Mouse (Mus musculus): Measurements from ENCODE around the gene Tcp11l2. TPM values are rescaled to one million over a fixed set of nuclear protein-coding genes. Genes with fewer than 3 reads are reported as not detected.

Gene Tcp11l2
- total and polyA plus RNA-seq, 3 experiments: 0.81 to 4.3 TPM; not detected in 1

DNA sequence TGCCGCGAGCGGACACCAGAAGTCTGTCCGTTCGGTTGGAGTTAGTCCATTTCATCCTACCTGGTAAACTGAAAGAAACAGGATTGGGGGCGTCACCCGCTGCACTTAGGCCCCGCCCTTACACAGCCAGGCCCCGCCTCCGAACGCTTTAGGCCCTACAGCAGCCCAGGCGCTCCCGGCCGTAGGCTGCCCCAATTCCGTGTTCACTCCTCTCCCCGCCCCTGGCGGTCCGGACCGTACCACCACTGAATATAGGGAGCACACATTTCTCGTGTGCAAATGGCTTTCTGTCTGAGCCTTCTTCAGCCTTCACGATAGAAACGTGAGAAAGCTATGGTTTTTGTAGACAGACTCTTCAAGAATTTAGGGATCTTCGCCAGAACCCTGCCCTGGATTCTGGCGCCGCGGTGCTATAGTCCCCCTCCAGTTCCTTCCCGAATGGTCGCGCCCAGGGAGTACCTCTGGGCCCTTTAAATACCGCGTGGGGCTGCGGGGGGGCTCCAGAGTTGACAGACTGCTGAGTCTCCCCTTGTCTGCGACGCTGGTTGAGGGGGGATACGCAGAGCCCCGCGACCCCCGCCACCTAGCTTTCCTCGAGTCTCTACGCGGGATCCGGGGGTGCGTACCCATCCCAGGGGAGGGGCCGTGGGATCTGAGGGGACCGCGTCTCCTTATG lies at the start of gene Tcp11l2 (continued):
- TF ChIP-seq EP300 (IDR thresholded peaks at IDR 0.05; ENCODE audit: low read depth in 1 of 2, low read length in 2 of 2) (no peak), ZMIZ1 (IDR thresholded peaks at IDR 0.05; ENCODE audit: low read depth, low read length) (no peak), RAD21 (IDR thresholded peaks at IDR 0.05; ENCODE audit: low read depth, low read length) (no peak)

DNA sequence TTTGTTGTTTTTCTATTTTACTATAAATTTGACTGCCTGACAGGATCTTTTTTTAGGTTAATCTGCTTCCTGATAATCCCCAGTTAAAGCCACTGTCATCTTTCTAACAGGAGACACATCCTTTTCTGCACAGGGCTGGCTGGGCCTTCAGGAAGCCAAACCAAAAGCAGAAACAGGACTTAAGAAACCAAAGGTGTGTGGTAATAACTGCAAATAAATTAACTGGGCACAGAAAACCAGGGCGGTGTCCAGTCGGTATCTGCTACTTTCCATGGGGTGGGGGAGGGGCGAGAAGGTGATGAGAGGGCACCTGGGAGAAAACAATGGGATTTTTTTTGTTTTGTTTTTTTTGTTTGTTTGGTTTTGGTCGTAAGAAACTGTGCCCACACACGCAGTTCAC lies 49.4 kb upstream of the Tcp11l2 start:
- TF ChIP-seq GABPA (IDR thresholded peaks at IDR 0.05; ENCODE audit: low read depth, low read length) (no peak), ELF1 (IDR thresholded peaks at IDR 0.05; ENCODE audit: low read depth, low read length) (no peak), MAFK (IDR thresholded peaks at IDR 0.05; ENCODE audit: borderline replicate concordance, low read depth, low read length) (no peak), MAZ (IDR thresholded peaks at IDR 0.05; ENCODE audit: low read depth, low read length) (no peak), GATA1 (IDR thresholded peaks at IDR 0.05; ENCODE audit: low read depth, low read length) (no peak), POLR2AphosphoS2 (IDR thresholded peaks at IDR 0.05; ENCODE audit: low read length) (no peak), MYC (IDR thresholded peaks at IDR 0.05; ENCODE audit: low read depth, low read length) (no peak), ZC3H11A (IDR thresholded peaks at IDR 0.05; ENCODE audit: low read depth, low read length) (no peak), NRF1 (IDR thresholded peaks at IDR 0.05; ENCODE audit: insufficient read depth, low read depth, low read length, poor library complexity, severe bottlenecking) (no peak), E2F4 (IDR thresholded peaks at IDR 0.05; ENCODE audit: borderline replicate concordance, low read depth, low read length) (no peak), USF2 (IDR thresholded peaks at IDR 0.05; ENCODE audit: borderline replicate concordance in 1 of 2, insufficient read depth in 1 of 2, low read depth in 1 of 2, low read length in 2 of 2) (no peak)
- H3K4me3 ChIP-seq (ENCODE audit: control insufficient read depth in 1 of 2, insufficient read depth in 1 of 2, low read depth in 2 of 2, low read length in 2 of 2): no peak overlapping the region
- no peaks in the 10 kb centered on the region for H3K79me2 ChIP-seq (ENCODE audit: control insufficient read depth, insufficient read depth, low read length, poor library complexity)
- H3K27me3 ChIP-seq (ENCODE audit: control insufficient read depth in 1 of 2, insufficient read depth in 2 of 2, low read length in 2 of 2): no peaks in the 10 kb centered on the region
- no peak for DNase-seq (ENCODE audit: low read depth, low spot score)
- no peak overlapping the region for H3K27ac ChIP-seq (ENCODE audit: control insufficient read depth, low read depth, low read length)
- no peaks in the 10 kb centered on the region for H3K36me3 ChIP-seq (ENCODE audit: control insufficient read depth in 1 of 2, insufficient read depth in 2 of 2, low read length in 2 of 2)
- no peaks in the 10 kb centered on the region for H3K9me3 ChIP-seq (replicated peaks; ENCODE audit: insufficient read depth, low read length)
- H3K9ac ChIP-seq (ENCODE audit: control insufficient read depth, low read depth, low read length, poor library complexity, severe bottlenecking): no peak overlapping the region
- no peaks in the 10 kb centered on the region for H3K4me1 ChIP-seq (ENCODE audit: control insufficient read depth in 1 of 2, insufficient read depth in 2 of 2, low read length in 2 of 2)

DNA sequence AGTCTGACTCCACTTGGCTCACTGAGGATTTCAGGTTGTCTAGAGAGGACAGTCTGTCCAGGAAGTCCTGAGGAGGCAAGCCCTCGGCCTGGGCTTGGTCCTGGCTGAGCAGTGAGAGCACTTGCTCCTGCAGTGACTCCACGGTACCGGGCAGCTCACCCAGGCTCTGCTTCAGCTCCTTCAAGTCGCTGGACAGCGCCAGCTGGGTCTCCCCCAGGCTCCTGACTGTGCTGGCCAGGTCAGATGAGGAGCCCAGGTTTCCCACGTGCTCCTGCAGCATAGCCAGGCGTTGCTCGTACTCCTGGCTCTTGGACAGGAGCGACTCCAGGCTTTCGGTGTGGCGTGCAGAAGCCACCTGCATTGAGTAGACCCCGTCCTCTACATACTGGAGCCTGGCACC lies 48.8 kb upstream of the Tcp11l2 start:
- no peaks in the 10 kb centered on the region for H3K27me3 ChIP-seq (ENCODE audit: control insufficient read depth in 1 of 2, insufficient read depth in 2 of 2, low read length in 2 of 2)

More for the DNA sequence above, 48.8 kb upstream of the Tcp11l2 start:
- TF ChIP-seq KAT2A (conservative IDR thresholded peaks at IDR 0.05; ENCODE audit: low read depth, low read length): no peak
- TF ChIP-seq CHD1 (IDR thresholded peaks at IDR 0.05; ENCODE audit: low read depth, low read length): no peak
- TF ChIP-seq MAFK (IDR thresholded peaks at IDR 0.05; ENCODE audit: borderline replicate concordance, low read depth, low read length): no peak
- no peak for TF ChIP-seq ZMIZ1 (IDR thresholded peaks at IDR 0.05; ENCODE audit: low read depth, low read length)
- TF ChIP-seq HCFC1 (IDR thresholded peaks at IDR 0.05; ENCODE audit: low read depth, low read length): no peak
- no peak for TF ChIP-seq USF1 (IDR thresholded peaks at IDR 0.05; ENCODE audit: low read depth, low read length)
- no peak for TF ChIP-seq SMC3 (IDR thresholded peaks at IDR 0.05; ENCODE audit: low read depth, low read length)
- TF ChIP-seq MAX (IDR thresholded peaks at IDR 0.05; ENCODE audit: low read length): no peak
- no peak for TF ChIP-seq UBTF (IDR thresholded peaks at IDR 0.05; ENCODE audit: borderline replicate concordance, insufficient read depth, low read depth, low read length)
- no peak for TF ChIP-seq E2F4 (IDR thresholded peaks at IDR 0.05; ENCODE audit: borderline replicate concordance, low read depth, low read length)
- no peak for TF ChIP-seq MAZ (IDR thresholded peaks at IDR 0.05; ENCODE audit: low read depth, low read length)
- TF ChIP-seq NELFE (IDR thresholded peaks at IDR 0.05; ENCODE audit: low read depth, low read length): no peak
- no peak for TF ChIP-seq MEF2A (IDR thresholded peaks at IDR 0.05; ENCODE audit: extremely low read depth, insufficient replicate concordance, low read depth, low read length, poor library complexity, severe bottlenecking)
- TF ChIP-seq ELF1 (IDR thresholded peaks at IDR 0.05; ENCODE audit: low read depth, low read length): no peak
- TF ChIP-seq NRF1 (IDR thresholded peaks at IDR 0.05; ENCODE audit: insufficient read depth, low read depth, low read length, poor library complexity, severe bottlenecking): no peak
- no peak for TF ChIP-seq RAD21 (IDR thresholded peaks at IDR 0.05; ENCODE audit: low read depth, low read length)
- Histone ChIP-seq H3K4me3 (ENCODE audit: control insufficient read depth in 1 of 2, insufficient read depth in 1 of 2, low read depth in 2 of 2, low read length in 2 of 2) (no peak overlapping the region), H3K4me1 (ENCODE audit: control insufficient read depth in 1 of 2, insufficient read depth in 2 of 2, low read length in 2 of 2) (no peaks in the 10 kb centered on the region), H3K79me2 (ENCODE audit: control insufficient read depth, insufficient read depth, low read length, poor library complexity) (no peaks in the 10 kb centered on the region), H3K9me3 (replicated peaks; ENCODE audit: insufficient read depth, low read length) (no peaks in the 10 kb centered on the region), H3K9ac (ENCODE audit: control insufficient read depth, low read depth, low read length, poor library complexity, severe bottlenecking) (no peak overlapping the region), H3K27ac (ENCODE audit: control insufficient read depth, low read depth, low read length) (no peak overlapping the region), H3K36me3 (ENCODE audit: control insufficient read depth in 1 of 2, insufficient read depth in 2 of 2, low read length in 2 of 2) (no peaks in the 10 kb centered on the region)
- DNase-seq (ENCODE audit: low read depth, low spot score): no peak

Measured in MEL (cell line).